Mouse (Mus musculus): Measurements from ENCODE around the gene Tas2r143.

GRCm38 (mm10) chr6:42380416-42381144, 19.5 kb upstream of the Tas2r143 start:
- TF ChIP-seq POLR2A (IDR thresholded peaks at IDR 0.05; ENCODE audit: low read depth, low read length) (no peak), CTCF (IDR thresholded peaks at IDR 0.05; ENCODE audit: extremely low read depth, insufficient read depth, insufficient read length, insufficient replicate concordance) (peak; percentile 42; the same call in 1 of the 2 replicates)

All from spleen, adult 2 months (tissue).